Mouse (Mus musculus) mouse trophoblast stem cell (cell line): Measurements from ENCODE around the gene Unc45a.

Source experiments
- in situ Hi-C, 2 experiments: fragments of 300-500 bp; cut with MseI, MboI; formaldehyde crosslinking; loops; 2 replicates in 1 of 2; 3 replicates in 1 of 2; pipeline ENCODE4 v1.15.1; 2025

Gene Unc45a

GRCm38 (mm10) chr7:80368635-80369421 lies 28.0 kb upstream of the Unc45a start:
- in situ Hi-C loops = no loop called here

- in situ Hi-C loops = no loop called here
These were observed 27.2 kb upstream of the Unc45a start for GRCm38 (mm10) chr7:80368009-80368408.

GRCm38 (mm10) chr7:80367232-80367631 lies 26.4 kb upstream of the Unc45a start:
- in situ Hi-C loops = no loop called here

GRCm38 (mm10) chr7:80365759-80366158 lies 25.0 kb upstream of the Unc45a start:
- in situ Hi-C loops = no loop called here

- in situ Hi-C loops = no loop called here
These were observed 19.6 kb upstream of the Unc45a start for GRCm38 (mm10) chr7:80360435-80360834.

DNA sequence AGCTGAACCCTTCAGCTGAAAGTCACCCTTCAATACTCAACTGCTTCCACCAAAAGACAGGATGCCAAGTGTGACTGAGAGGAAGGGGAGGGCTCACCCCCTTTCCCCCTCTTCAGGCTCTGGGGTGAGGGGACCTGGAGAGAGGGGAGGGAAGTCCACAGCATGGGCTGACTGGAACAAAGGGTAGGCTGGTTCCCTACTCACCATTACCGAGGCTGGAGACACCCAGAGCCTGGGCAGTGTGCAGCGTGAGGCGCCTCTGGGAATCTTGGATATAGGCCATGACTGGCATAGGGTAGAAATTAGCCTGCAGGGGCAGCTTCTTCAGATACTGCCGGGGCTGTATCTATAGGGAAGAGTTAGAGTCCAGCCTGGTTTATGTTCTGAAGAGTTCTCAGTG lies 17.2 kb upstream of the Unc45a start:
- in situ Hi-C loops = no loop called here

GRCm38 (mm10) chr7:80357156-80357555 lies 16.4 kb upstream of the Unc45a start:
- in situ Hi-C loops = no loop called here

DNA sequence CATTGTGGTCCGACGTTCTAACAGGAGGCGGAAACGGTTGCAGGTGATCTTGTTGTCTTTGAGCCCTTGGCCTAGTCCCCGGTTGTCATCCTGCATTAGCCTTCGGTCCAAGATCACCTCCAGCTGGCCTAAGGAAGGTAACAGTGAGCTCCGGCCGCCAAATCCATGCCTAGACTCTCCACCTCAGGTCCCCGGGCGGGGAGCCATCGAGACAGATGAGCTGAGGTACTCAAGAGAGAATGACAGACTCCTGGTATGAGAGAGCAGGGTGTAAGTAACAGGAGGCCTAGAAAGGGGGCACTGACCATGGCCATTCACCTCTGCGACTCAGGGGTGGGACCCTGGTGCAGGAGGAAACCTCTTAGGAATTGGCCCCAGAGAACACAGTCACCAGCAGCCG lies 15.5 kb upstream of the Unc45a start:
- in situ Hi-C loops = no loop called here

DNA sequence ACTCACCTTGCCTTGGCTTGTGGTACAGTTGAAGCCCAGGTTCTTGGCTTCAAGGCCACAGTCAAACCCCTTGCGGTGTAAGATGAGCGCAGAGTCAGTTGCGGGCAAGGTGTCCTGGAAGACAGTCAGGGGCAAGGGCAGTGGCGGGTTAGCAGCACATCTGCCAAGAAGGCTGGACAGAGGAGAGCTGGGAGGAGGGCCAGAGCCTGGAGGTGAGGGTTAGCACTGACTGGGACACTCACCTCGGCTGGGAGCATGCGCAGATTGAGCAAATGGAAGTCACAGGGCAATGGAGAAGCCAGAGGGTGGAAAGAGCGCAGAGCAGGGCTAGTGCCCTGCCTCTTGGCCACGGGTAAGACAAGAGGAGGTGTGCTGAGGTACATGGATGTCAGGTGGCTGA lies 12.1 kb upstream of the Unc45a start:
- in situ Hi-C loops = no loop called here

DNA sequence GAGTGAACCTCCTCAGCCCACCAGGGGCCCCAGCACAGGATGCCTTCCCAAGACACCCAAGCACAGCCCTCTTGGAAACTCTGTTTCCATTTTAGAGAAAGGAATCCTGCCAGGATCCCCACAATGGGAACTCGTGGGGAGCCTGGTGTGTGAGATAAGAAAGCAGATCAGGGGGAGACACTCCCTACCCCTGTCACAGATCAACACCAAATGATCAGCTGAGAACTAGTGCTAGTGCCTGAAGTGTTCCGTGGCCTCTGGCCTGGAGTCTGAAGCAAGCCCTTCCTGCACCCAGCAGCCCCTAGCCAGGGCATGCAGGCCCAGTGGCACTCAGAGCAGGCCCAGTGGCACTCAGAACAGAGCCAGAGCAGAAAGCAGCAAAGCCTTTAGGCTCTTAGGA lies 10.0 kb upstream of the Unc45a start:
- in situ Hi-C loops = no loop called here

DNA sequence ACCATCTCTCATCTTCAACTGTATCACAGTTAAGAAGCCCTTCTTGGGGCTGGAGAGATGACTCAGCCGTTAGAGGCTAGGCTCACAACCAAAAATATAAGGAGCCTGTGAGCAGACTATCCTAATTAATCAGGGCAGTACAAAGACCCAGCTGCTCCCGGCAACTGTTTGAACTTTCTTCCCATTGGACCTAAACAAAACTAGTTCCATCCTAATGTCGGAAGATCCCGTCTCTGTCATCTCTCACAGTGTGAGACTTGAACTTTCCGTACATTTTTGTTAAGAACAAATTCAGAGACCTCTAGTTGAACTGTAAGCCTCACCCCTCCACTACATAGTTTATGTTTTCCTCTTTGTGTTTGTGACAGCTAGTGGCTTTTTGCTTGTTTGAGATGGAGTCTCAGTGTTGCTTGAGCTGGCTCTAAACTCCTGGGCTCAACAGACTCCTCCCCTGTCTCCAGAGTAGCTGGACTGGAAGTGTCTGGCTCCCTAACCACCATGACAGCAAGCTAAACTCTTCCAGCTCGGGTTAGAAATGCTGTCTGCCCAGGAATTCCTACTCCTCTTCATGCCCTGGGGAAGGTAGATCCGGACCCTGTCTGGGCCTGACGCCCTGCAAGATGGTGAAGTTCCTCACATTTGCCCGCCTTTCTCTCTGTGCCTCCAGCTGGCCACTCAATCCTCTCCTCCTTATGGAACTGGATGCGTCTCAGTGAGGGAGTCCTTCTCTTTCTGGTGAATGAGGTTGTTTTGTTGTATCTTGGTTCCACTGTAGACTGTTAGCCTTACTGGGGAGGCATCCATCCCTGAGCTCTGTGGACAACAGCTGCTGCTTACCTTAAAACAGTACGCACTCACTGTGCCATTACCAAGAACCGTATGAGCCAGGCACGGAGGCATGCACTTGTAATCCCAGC lies 7.1 kb upstream of the Unc45a start:
- in situ Hi-C loops = no loop called here

GRCm38 (mm10) chr7:80346830-80347229 lies 6.0 kb upstream of the Unc45a start:
- in situ Hi-C loops = no loop called here

DNA sequence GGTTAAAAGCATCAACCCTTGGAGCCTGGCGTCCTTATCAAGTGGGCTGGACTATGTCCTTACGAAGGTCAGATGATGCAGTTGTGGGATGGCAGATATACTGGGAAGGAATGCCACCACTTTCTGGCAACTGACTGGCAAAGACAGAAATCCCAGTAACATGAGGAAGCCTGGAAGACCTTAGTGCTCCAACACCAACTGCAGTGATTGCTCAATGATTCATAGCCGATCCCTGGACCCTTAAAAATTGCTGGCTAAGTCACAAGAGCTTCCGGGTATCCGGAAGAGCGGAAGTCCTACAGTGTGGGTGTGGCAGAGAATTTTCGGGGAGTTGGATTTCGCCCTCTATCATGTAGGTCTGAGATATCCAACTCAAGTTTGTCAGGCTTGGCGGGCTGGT lies 5.4 kb upstream of the Unc45a start:
- in situ Hi-C loops = no loop called here

- in situ Hi-C loops = loop anchor here (5.0 kb wide), 1 partner anchor 34 kb away; no protein-coding TSS in a partner anchor
These were observed 2.6 kb upstream of the Unc45a start for GRCm38 (mm10) chr7:80343270-80344018.

DNA sequence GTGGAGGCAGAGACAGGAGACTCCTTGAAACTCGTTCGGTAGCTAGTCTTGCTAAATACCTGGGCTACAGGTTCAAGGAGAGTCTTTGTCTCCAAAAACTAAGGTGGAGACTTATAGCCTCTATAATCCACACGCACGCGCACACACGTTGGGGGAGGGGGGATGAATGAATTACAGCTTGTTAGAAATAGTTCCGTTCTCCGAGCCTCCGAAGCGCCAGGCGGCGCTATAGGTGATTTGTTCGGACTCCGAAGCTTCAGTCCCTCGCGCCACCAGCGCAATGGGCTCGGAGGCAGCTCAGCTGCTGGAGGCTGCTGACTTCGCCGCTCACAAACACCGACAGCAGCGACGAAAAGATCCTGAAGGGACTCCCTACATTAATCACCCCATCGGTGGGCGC lies 2.1 kb upstream of the Unc45a start, which contains the start of gene Hddc3:
Gene Hddc3, plus strand, starts transcription at position 247 of the 400 bp plus-strand sequence.
- in situ Hi-C loops = loop anchor here (5.0 kb wide), 1 partner anchor 34 kb away; no protein-coding TSS in a partner anchor

DNA sequence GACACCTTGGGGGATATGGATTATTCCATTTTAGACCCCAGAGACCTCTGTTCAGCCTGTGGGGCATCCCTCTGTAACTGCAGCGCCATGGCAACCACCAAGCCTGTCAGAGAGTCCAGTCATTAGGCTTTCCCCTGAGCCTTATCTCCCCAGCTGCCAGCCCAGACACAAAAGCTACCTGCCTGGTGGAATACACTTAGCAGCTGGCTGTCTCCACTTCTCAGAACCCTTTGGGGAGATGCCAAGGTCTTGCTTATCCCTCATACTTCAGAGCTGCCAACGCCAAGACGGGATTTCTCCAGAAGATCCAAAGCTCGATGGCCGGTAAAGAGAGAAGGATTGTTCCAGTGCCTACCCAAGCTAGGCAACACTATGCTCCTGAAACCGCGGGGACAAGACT lies 988 bp upstream of the Unc45a start:
- in situ Hi-C loops = loop anchor here (5.0 kb wide), 1 partner anchor 36 kb away; no protein-coding TSS in a partner anchor

- in situ Hi-C loops = loop anchor here (5.0 kb wide), 1 partner anchor 37 kb away; no protein-coding TSS in a partner anchor
These were observed 794 bp downstream of the Unc45a start for GRCm38 (mm10) chr7:80339793-80340628.

DNA sequence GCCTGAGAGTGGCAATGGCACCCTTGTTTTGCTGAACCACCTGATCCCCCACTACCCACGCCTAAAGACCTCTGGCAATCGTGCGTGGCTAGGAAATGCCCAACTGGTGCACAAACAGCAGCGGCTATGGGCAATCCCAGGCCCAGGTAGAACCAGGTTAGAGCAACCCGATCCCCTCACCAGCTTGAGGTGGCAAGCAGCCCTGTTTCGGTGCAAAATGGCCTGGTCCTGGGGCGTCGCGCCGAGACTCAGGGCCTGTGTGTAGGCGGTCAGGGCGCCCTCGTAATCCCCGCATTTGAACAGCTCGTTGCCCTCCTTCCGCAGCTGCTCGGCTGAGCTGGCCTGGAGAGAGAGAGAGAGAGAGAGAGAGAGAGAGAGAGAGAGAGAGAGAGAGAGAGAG lies 1.4 kb downstream of the Unc45a start:
- in situ Hi-C loops = no loop called here

- in situ Hi-C loops = no loop called here
These were observed 3.9 kb downstream of the Unc45a start for GRCm38 (mm10) chr7:80336932-80337331.

GRCm38 (mm10) chr7:80334848-80335247 lies 6.0 kb downstream of the Unc45a start:
- in situ Hi-C loops = no loop called here

- in situ Hi-C loops = no loop called here
These were observed 9.4 kb downstream of the Unc45a start for GRCm38 (mm10) chr7:80331433-80331832.
